Mouse (Mus musculus): Measurements from ENCODE around the gene Hcn4.

DNA sequence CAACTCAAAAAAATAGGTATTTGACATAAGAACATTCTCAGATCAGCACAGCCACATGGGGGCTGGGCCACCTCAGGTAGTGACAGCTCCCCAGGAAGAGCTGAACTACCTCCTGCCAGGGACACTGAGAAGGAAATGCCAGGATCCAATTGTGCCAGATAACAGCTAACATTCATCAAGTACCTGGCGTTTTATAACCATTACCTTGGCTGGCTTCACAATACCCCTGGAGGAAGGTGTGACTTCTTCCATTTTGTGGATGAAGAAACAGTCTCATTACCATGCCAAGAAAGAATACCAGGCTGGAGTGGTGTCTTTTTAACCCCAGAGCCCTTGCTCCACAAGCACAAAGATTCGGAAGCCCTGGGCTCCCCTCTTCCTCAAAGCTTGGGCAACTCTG is 21.8 kb upstream of the Hcn4 start:
- TF ChIP-seq CTCF (IDR thresholded peaks at IDR 0.05; ENCODE audit: extremely low read depth, insufficient read depth, insufficient read length, insufficient replicate concordance): no peak
- TF ChIP-seq POLR2A (IDR thresholded peaks at IDR 0.05; ENCODE audit: low read depth, low read length): no peak

Measured in spleen, adult 2 months (tissue).